Mouse (Mus musculus) spleen, postnatal 10 days (tissue): Measurements from ENCODE around the gene Prn.
A peak's percentile ranks its signal among the peaks of the same experiment; 100 is the strongest.

Experiments
- DNase-seq, 2 experiments: peaks; one replicate each; pipeline ENCODE4 v3.0.0; 2021 to 2022; ENCODE audit warnings: low spot score in 2 of 2

Gene Prn

GRCm38 (mm10) chr2:131949767-131950597 is 40.2 kb downstream of the Prn start:
- DNase-seq = peak; percentile 26 to 68

- DNase-seq = peak in 1 of 2 experiments; percentile 16
These were observed 40.9 kb downstream of the Prn start, which contains the start of gene Prnd for GRCm38 (mm10) chr2:131950598-131951095. TSS of gene Prnd (plus strand) at chr2:131950861.

GRCm38 (mm10) chr2:131952456-131952855 is 42.7 kb downstream of the Prn start:
- DNase-seq = peak in 1 of 2 experiments; percentile 16

- peak in 1 of 2 experiments; percentile 16 for DNase-seq
These were observed 43.3 kb downstream of the Prn start for GRCm38 (mm10) chr2:131952961-131953538.

GRCm38 (mm10) chr2:131953711-131954110 is 44.0 kb downstream of the Prn start:
- peak in 1 of 2 experiments; percentile 4 for DNase-seq

GRCm38 (mm10) chr2:131954835-131955234 is 45.1 kb downstream of the Prn start:
- peak; percentile 2 to 11 for DNase-seq

- DNase-seq = peak; percentile 3 to 42
These were observed 45.5 kb downstream of the Prn start for GRCm38 (mm10) chr2:131955264-131955663.

GRCm38 (mm10) chr2:131956336-131957256 is 46.8 kb downstream of the Prn start:
- DNase-seq = peak in 1 of 2 experiments; percentile 7

- DNase-seq = peak in 1 of 2 experiments; percentile 13
These were observed 48.0 kb downstream of the Prn start for GRCm38 (mm10) chr2:131957731-131958222.

GRCm38 (mm10) chr2:131961671-131962070 is 51.9 kb downstream of the Prn start:
- peak in 1 of 2 experiments; percentile 4 for DNase-seq

- peak in 1 of 2 experiments; percentile 5 for DNase-seq
These were observed 60.8 kb downstream of the Prn start for GRCm38 (mm10) chr2:131970597-131970996.

GRCm38 (mm10) chr2:131971098-131971497 is 61.3 kb downstream of the Prn start:
- DNase-seq = no peak

- DNase-seq = peak in 1 of 2 experiments; percentile 12
These were observed 66.9 kb downstream of the Prn start for GRCm38 (mm10) chr2:131976663-131977062.

GRCm38 (mm10) chr2:131980866-131981265 is 71.1 kb downstream of the Prn start:
- peak in 1 of 2 experiments; percentile 15 for DNase-seq

- peak in 1 of 2 experiments; percentile 69 for DNase-seq
These were observed 72.9 kb downstream of the Prn start for GRCm38 (mm10) chr2:131982546-131983196.

GRCm38 (mm10) chr2:131987950-131988349 is 78.2 kb downstream of the Prn start:
- DNase-seq = peak in 1 of 2 experiments; percentile 7

GRCm38 (mm10) chr2:131988550-131988949 is 78.8 kb downstream of the Prn start:
- peak in 1 of 2 experiments; percentile 11 for DNase-seq

- DNase-seq = no peak
These were observed 82.7 kb downstream of the Prn start for GRCm38 (mm10) chr2:131992487-131992886.

- no peak for DNase-seq
These were observed 83.4 kb downstream of the Prn start for GRCm38 (mm10) chr2:131993151-131993550.

GRCm38 (mm10) chr2:131993563-131994088 is 83.9 kb downstream of the Prn start:
- no peak for DNase-seq
